Mouse (Mus musculus): ENCODE measurements around the gene H2al1f. TPM values are rescaled to one million over a fixed set of nuclear protein-coding genes. Genes with fewer than 3 reads are reported as not detected.

The H2al1f gene
- not detected in 2 replicates for polyA plus RNA-seq (2012; rRNA removed; ENCODE audit: low replicate concordance)

GRCm38 (mm10) chrX:11314858-11315257 is at the start of gene H2al1f:
TSS of gene H2al1f (plus strand) at chrX:11315158.

GRCm38 (mm10) chrX:11298957-11299356 is 16.0 kb upstream of the H2al1f start, which contains the start of gene H2al1a:
TSS of gene H2al1a (plus strand) at chrX:11299257.

GRCm38 (mm10) chrX:11302132-11302531 is 12.8 kb upstream of the H2al1f start, which contains the start of gene H2al1b:
TSS of gene H2al1b (plus strand) at chrX:11302432.

GRCm38 (mm10) chrX:11305355-11305754 is 9.6 kb upstream of the H2al1f start, which contains the start of gene H2al1c:
TSS of gene H2al1c (plus strand) at chrX:11305655.

GRCm38 (mm10) chrX:11308524-11308923 is 6.4 kb upstream of the H2al1f start, which contains the start of gene H2al1d:
TSS of gene H2al1d (plus strand) at chrX:11308824.

GRCm38 (mm10) chrX:11311634-11312033 is 3.3 kb upstream of the H2al1f start, which contains the start of gene H2al1e:
TSS of gene H2al1e (plus strand) at chrX:11311934.

GRCm38 (mm10) chrX:11317956-11318355 is 3.0 kb downstream of the H2al1f start, which contains the start of gene H2al1g:
TSS of gene H2al1g (plus strand) at chrX:11318256.

GRCm38 (mm10) chrX:11321192-11321591 is 6.2 kb downstream of the H2al1f start, which contains the start of gene H2al1h:
TSS of gene H2al1h (plus strand) at chrX:11321492.

GRCm38 (mm10) chrX:11324359-11324758 is 9.4 kb downstream of the H2al1f start, which contains the start of gene H2al1i:
TSS of gene H2al1i (plus strand) at chrX:11324659.

GRCm38 (mm10) chrX:11327522-11327921 is 12.6 kb downstream of the H2al1f start, which contains the start of gene H2al1j:
TSS of gene H2al1j (plus strand) at chrX:11327822.

Other genes starting within 250 kb of the H2al1f start
- gene H2al1a, start 15.9 kb upstream of the H2al1f start, polyA plus RNA-seq (2012; rRNA removed; ENCODE audit: low replicate concordance), result not detected in 2 replicates
- not detected in 2 replicates for gene H2al1b, start 12.7 kb upstream of the H2al1f start, polyA plus RNA-seq (2012; rRNA removed; ENCODE audit: low replicate concordance)
- gene H2al1c, start 9.5 kb upstream of the H2al1f start, polyA plus RNA-seq (2012; rRNA removed; ENCODE audit: low replicate concordance), result not detected in 2 replicates
- not detected in 2 replicates for gene H2al1d, start 6.3 kb upstream of the H2al1f start, polyA plus RNA-seq (2012; rRNA removed; ENCODE audit: low replicate concordance)
- gene H2al1e, start 3.2 kb upstream of the H2al1f start, polyA plus RNA-seq (2012; rRNA removed; ENCODE audit: low replicate concordance), result not detected in 2 replicates
- not detected in 2 replicates for gene H2al1g, start 3.1 kb downstream of the H2al1f start, polyA plus RNA-seq (2012; rRNA removed; ENCODE audit: low replicate concordance)
- not detected in 2 replicates for gene H2al1h, start 6.3 kb downstream of the H2al1f start, polyA plus RNA-seq (2012; rRNA removed; ENCODE audit: low replicate concordance)
- not detected in 2 replicates for gene H2al1i, start 9.5 kb downstream of the H2al1f start, polyA plus RNA-seq (2012; rRNA removed; ENCODE audit: low replicate concordance)
- not detected in 2 replicates for gene H2al1j, start 12.7 kb downstream of the H2al1f start, polyA plus RNA-seq (2012; rRNA removed; ENCODE audit: low replicate concordance)